Mouse (Mus musculus) olfactory bulb, adult 2 months (tissue): ENCODE data around the gene Tdp1.

ENCODE experiments used
- CTCF ChIP-seq: fragments of 200-500 bp; IDR thresholded peaks from 2 replicates; pipeline ENCODE4 v1.5.1; 2012; ENCODE audit warnings: low read depth, mild to moderate bottlenecking, low read length, moderate library complexity; ENCODE audit not compliant: insufficient read depth
- POLR2A ChIP-seq: fragments of 200-500 bp; IDR thresholded peaks from 2 replicates; pipeline ENCODE4 v1.6.1; 2012; ENCODE audit warnings: mild to moderate bottlenecking, low read depth, low read length, moderate library complexity; ENCODE audit not compliant: insufficient read depth

GRCm38 (mm10) chr12:99938476-99938875, 54.2 kb downstream of the Tdp1 start:
- TF ChIP-seq POLR2A, result no peak
- TF ChIP-seq CTCF, result no peak
